Mouse (Mus musculus) thymus, postnatal 25 days (tissue): ENCODE measurements around the gene Shank3.

ENCODE experiments used
- DNase-seq: peaks from one replicate; pipeline ENCODE4 v3.0.0; 2022

Gene Shank3

GRCm38 (mm10) chr15:89559202-89559731 lies 59.8 kb downstream of the Shank3 start:
- DNase-seq, result no peak

- DNase-seq, result no peak
Observed at GRCm38 (mm10) chr15:89568114-89568513, 68.7 kb downstream of the Shank3 start, which contains the start of gene Acr. Acr (plus strand) TSS chr15:89568326.

- DNase-seq, result no peak
Observed at GRCm38 (mm10) chr15:89572147-89572546, 72.7 kb downstream of the Shank3 start.

GRCm38 (mm10) chr15:89582494-89582893 lies 83.1 kb downstream of the Shank3 start:
- no peak for DNase-seq

GRCm38 (mm10) chr15:89585101-89585500 lies 85.7 kb downstream of the Shank3 start:
- no peak for DNase-seq

- no peak for DNase-seq
Observed at GRCm38 (mm10) chr15:89585631-89586030, 86.2 kb downstream of the Shank3 start.

GRCm38 (mm10) chr15:89589146-89589545 lies 89.7 kb downstream of the Shank3 start:
- no peak for DNase-seq

- no peak for DNase-seq
Observed at GRCm38 (mm10) chr15:89591317-89591716, 91.9 kb downstream of the Shank3 start.

GRCm38 (mm10) chr15:89591723-89592455 lies 92.5 kb downstream of the Shank3 start, which contains the start of gene Rabl2:
Rabl2 (minus strand) TSS chr15:89591923.
- DNase-seq, result peak; percentile 71

GRCm38 (mm10) chr15:89592548-89592947 lies 93.1 kb downstream of the Shank3 start:
- DNase-seq, result no peak

- DNase-seq, result no peak
Observed at GRCm38 (mm10) chr15:89605822-89606570, 106.6 kb downstream of the Shank3 start.

GRCm38 (mm10) chr15:89607480-89607879 lies 108.1 kb downstream of the Shank3 start:
- DNase-seq, result no peak

- peak; percentile 6 for DNase-seq
Observed at GRCm38 (mm10) chr15:89607888-89608287, 108.5 kb downstream of the Shank3 start.
